31 mouse cellular contexts compared by ENCODE assay signal in genomic region chr5:107854556-107854955, GRCm38 (mm10). TPM values are rescaled to one million over a fixed set of nuclear protein-coding genes. Genes with fewer than 3 reads are reported as not detected.
DNase-seq lines count a peak whose midpoint lies in the region; ATAC-seq and TF ChIP-seq lines count a peak whose summit lies in the region.
"Had no signal": no experiment of that assay in that cellular context is flagged by ENCODE, and none has a peak within 500 bp of the region (broad histone marks: within the 10 kb centered on the region; RNA-seq: fewer than 3 reads in every experiment).

No protein-coding gene starts in this region.

- no peak for TF ChIP-seq CTCF in hindbrain, postnatal 0 days (IDR thresholded peaks at IDR 0.05; ENCODE audit: low read depth)
- no peak for TF ChIP-seq CTCF in lung, adult 2 months (IDR thresholded peaks at IDR 0.05; ENCODE audit: insufficient read depth, low read length)

- H3K27ac ChIP-seq in heart, embryonic 13.5 days (replicated peaks), result peak overlapping the region; percentile 86
- H3K27ac ChIP-seq in hindbrain, postnatal 0 days, result no peak overlapping the region
- no peak overlapping the region for H3K27ac ChIP-seq in hindbrain, embryonic 14.5 days
- H3K27ac ChIP-seq in lung, embryonic 16.5 days (ENCODE audit: low read length), result no peak overlapping the region
- H3K27ac ChIP-seq: embryonic facial prominence, embryonic 12.5 days; hindbrain, embryonic 10.5 days; limb, embryonic 10.5 days; liver, embryonic 15.5 days; midbrain, embryonic 12.5 days; neural tube, embryonic 12.5 days had no signal

- WGBS in heart, embryonic 13.5 days, result 40% methylated on average over 3 of the region's 3 CpGs
- WGBS in hindbrain, postnatal 0 days, result 71% methylated on average over 3 of the region's 3 CpGs
- WGBS in hindbrain, embryonic 14.5 days, result 83% methylated on average over 3 of the region's 3 CpGs
- 60% methylated on average over 3 of the region's 3 CpGs for WGBS in lung, embryonic 16.5 days
- 62% methylated on average over 3 of the region's 3 CpGs for WGBS in lung, adult 2 months

- peak overlapping the region; percentile 70; the same call in 1 of the 2 replicates for H3K9ac ChIP-seq in heart, embryonic 13.5 days
- no peak overlapping the region for H3K9ac ChIP-seq in hindbrain, postnatal 0 days (replicated peaks; ENCODE audit: low read length)
- H3K9ac ChIP-seq in hindbrain, embryonic 14.5 days, result no peak overlapping the region
- H3K9ac ChIP-seq in lung, embryonic 16.5 days (ENCODE audit: low read length), result no peak overlapping the region
- H3K9ac ChIP-seq: embryonic facial prominence, embryonic 12.5 days; limb, embryonic 15.5 days; liver, embryonic 15.5 days; midbrain, embryonic 12.5 days; neural tube, embryonic 12.5 days had no signal

- no peaks in the 10 kb centered on the region for H3K27me3 ChIP-seq in heart, embryonic 13.5 days (replicated peaks)
- no peaks in the 10 kb centered on the region for H3K27me3 ChIP-seq in hindbrain, postnatal 0 days (ENCODE audit: insufficient read depth, low read length)
- no peaks in the 10 kb centered on the region for H3K27me3 ChIP-seq in hindbrain, embryonic 14.5 days (ENCODE audit: control insufficient read depth, insufficient read depth, low read length)
- no peaks in the 10 kb centered on the region for H3K27me3 ChIP-seq in lung, embryonic 16.5 days (ENCODE audit: control insufficient read depth, insufficient read depth, low read depth, low read length)
- H3K27me3 ChIP-seq: embryonic facial prominence, embryonic 12.5 days; limb, embryonic 15.5 days; liver, embryonic 15.5 days; megakaryocyte, embryonic 14.5 days; midbrain, embryonic 12.5 days; neural tube, embryonic 12.5 days; Patski had no signal

- peak overlapping the region; percentile 50; the same call in 1 of the 2 replicates for H3K4me2 ChIP-seq in heart, embryonic 13.5 days
- no peak overlapping the region for H3K4me2 ChIP-seq in hindbrain, postnatal 0 days (ENCODE audit: low read depth, low read length)
- H3K4me2 ChIP-seq in hindbrain, embryonic 14.5 days (replicated peaks), result no peak overlapping the region
- no peak overlapping the region for H3K4me2 ChIP-seq in lung, embryonic 16.5 days (ENCODE audit: low read depth, low read length)
- H3K4me2 ChIP-seq: embryonic facial prominence, embryonic 12.5 days; limb, embryonic 15.5 days; midbrain, embryonic 12.5 days; neural tube, embryonic 12.5 days had no signal

- H3K4me3 ChIP-seq in heart, embryonic 13.5 days, result no peak overlapping the region
- H3K4me3 ChIP-seq in hindbrain, postnatal 0 days (ENCODE audit: low read length), result no peak overlapping the region
- no peak overlapping the region for H3K4me3 ChIP-seq in hindbrain, embryonic 14.5 days (replicated peaks; ENCODE audit: low read length)
- H3K4me3 ChIP-seq in lung, embryonic 16.5 days (ENCODE audit: low read length), result no peak overlapping the region
- H3K4me3 ChIP-seq in lung, adult 2 months (replicated peaks; ENCODE audit: extremely low read depth, low read depth, low read length), result no peak overlapping the region
- H3K4me3 ChIP-seq: embryonic facial prominence, embryonic 12.5 days; hindbrain, embryonic 10.5 days; limb, embryonic 10.5 days; limb, embryonic 15.5 days; liver, embryonic 15.5 days; megakaryocyte, embryonic 14.5 days; midbrain, embryonic 12.5 days; myocyte; neural tube, embryonic 12.5 days had no signal

- H3K36me3 ChIP-seq in heart, embryonic 13.5 days, result peaks cover 7% of the 10 kb centered on the region
- no peaks in the 10 kb centered on the region for H3K36me3 ChIP-seq in hindbrain, postnatal 0 days (ENCODE audit: insufficient read depth, low read length)
- H3K36me3 ChIP-seq in hindbrain, embryonic 14.5 days (replicated peaks; ENCODE audit: control insufficient read depth, insufficient read depth), result no peaks in the 10 kb centered on the region
- peaks cover 3% of the 10 kb centered on the region; the same call in 1 of the 2 replicates for H3K36me3 ChIP-seq in lung, embryonic 16.5 days (ENCODE audit: control insufficient read depth, insufficient read depth, low read length)
- H3K36me3 ChIP-seq: embryonic facial prominence, embryonic 12.5 days; midbrain, embryonic 12.5 days; neural tube, embryonic 12.5 days had no signal

- no peak for ATAC-seq in heart, embryonic 13.5 days (ENCODE audit: extremely low read depth, insufficient number of reproducible peaks, low FRiP score, low TSS enrichment)
- no peak for ATAC-seq in hindbrain, postnatal 0 days
- no peak for ATAC-seq in hindbrain, embryonic 14.5 days (ENCODE audit: low FRiP score)
- peak; percentile 66 for ATAC-seq in lung, embryonic 16.5 days (ENCODE audit: low read depth)
- ATAC-seq: forebrain, embryonic 14.5 days; Patski had no signal

- no peak for TF ChIP-seq POLR2A in lung, adult 2 months (IDR thresholded peaks at IDR 0.05; ENCODE audit: borderline replicate concordance, extremely low read depth, low read depth, low read length)

- peaks cover 46% of the 10 kb centered on the region for H3K4me1 ChIP-seq in heart, embryonic 13.5 days
- H3K4me1 ChIP-seq in hindbrain, postnatal 0 days (ENCODE audit: insufficient read depth, low read length), result 0 out of 2 replicates have a peak, but pooled peaks cover 2% of the 10 kb centered on the region
- peaks cover 10% of the 10 kb centered on the region; the same call in 1 of the 2 replicates for H3K4me1 ChIP-seq in hindbrain, embryonic 14.5 days (replicated peaks; ENCODE audit: control insufficient read depth, insufficient read depth, low read length)
- H3K4me1 ChIP-seq in lung, embryonic 16.5 days (replicated peaks; ENCODE audit: control insufficient read depth, insufficient read depth, low read length), result peaks cover 12% of the 10 kb centered on the region
- H3K4me1 ChIP-seq in lung, adult 2 months (ENCODE audit: control insufficient read depth, insufficient read depth, low read length), result peaks cover 3% of the 10 kb centered on the region
- H3K4me1 ChIP-seq: limb, embryonic 10.5 days; neural tube, embryonic 12.5 days had no signal

- peaks cover 5% of the 10 kb centered on the region; the same call in 1 of the 2 replicates for H3K9me3 ChIP-seq in heart, embryonic 13.5 days
- no peaks in the 10 kb centered on the region for H3K9me3 ChIP-seq in hindbrain, postnatal 0 days (ENCODE audit: low read length)
- no peaks in the 10 kb centered on the region; the same call in 1 of the 2 replicates for H3K9me3 ChIP-seq in hindbrain, embryonic 14.5 days (ENCODE audit: control insufficient read depth, low read length)
- H3K9me3 ChIP-seq in lung, embryonic 16.5 days (ENCODE audit: control insufficient read depth, low read length), result peaks cover 2% of the 10 kb centered on the region; the same call in 1 of the 2 replicates
- H3K9me3 ChIP-seq: embryonic facial prominence, embryonic 12.5 days; limb, embryonic 10.5 days; limb, embryonic 15.5 days; liver, embryonic 15.5 days had no signal

- intact Hi-C loops in heart, postnatal 25 days (cut with DNase I), result no loop called here

- no peak for DNase-seq in heart, postnatal 25 days (ENCODE audit: low spot score)
- peak; percentile 17 for DNase-seq in hindbrain, postnatal 0 days (ENCODE audit: low spot score)
- no peak for DNase-seq in hindbrain, embryonic 14.5 days (ENCODE audit: low spot score)
- DNase-seq in lung, adult 2 months, result no peak
- no peak for DNase-seq in spleen, postnatal 36 days (ENCODE audit: low spot score in 2 of 2)
- DNase-seq: cerebellum, adult 9-11 months; embryo, embryonic 11 days; kidney, adult 11 months; layer of hippocampus, adult 9-11 months; right cerebral cortex, adult 18-20 months; spleen, adult 18-20 months; thymus, postnatal 4 days had no signal

RNA-seq across cellular contexts. Expression of gene Evi5, which starts 20.4 kb away (rescaled TPM):
- polyA plus RNA-seq in heart, embryonic 13.5 days (2015; fragmentation: Nextera tagmentation; extraction: Ambion mirVana), result 45.7 and 49.0 TPM in 2 replicates
- total RNA-seq in heart, postnatal 25 days (2021), result 10 to 100 TPM; 17.9 to 22.1 TPM
- 56.0 and 57.7 TPM in 2 replicates for total RNA-seq in hindbrain, postnatal 0 days (2014; rRNA removed)
- 60.1 and 66.3 TPM in 2 replicates for polyA plus RNA-seq in hindbrain, postnatal 0 days (2015; fragmentation: Nextera tagmentation; extraction: Ambion mirVana)
- polyA plus RNA-seq in hindbrain, embryonic 14.5 days (2014; fragmentation: Nextera tagmentation; extraction: Ambion mirVana), result 49.1 and 53.3 TPM in 2 replicates
- polyA plus RNA-seq in lung, embryonic 16.5 days (2015; fragmentation: Nextera tagmentation; extraction: Ambion mirVana), result 57.5 and 59.3 TPM in 2 replicates
- polyA plus RNA-seq in lung, adult 2 months (2012; rRNA removed), result 16.5 and 18.2 TPM in 2 replicates

RNA-seq across cellular contexts. Expression of gene Ube2d2b, which starts 24.7 kb away (rescaled TPM):
- 0.13 and 0.20 TPM in 2 replicates for polyA plus RNA-seq in heart, embryonic 13.5 days (2015; fragmentation: Nextera tagmentation; extraction: Ambion mirVana)
- not detected for total RNA-seq in heart, postnatal 25 days (2021)
- total RNA-seq in hindbrain, postnatal 0 days (2014; rRNA removed), result not detected in 2 replicates
- polyA plus RNA-seq in hindbrain, postnatal 0 days (2015; fragmentation: Nextera tagmentation; extraction: Ambion mirVana), result 0.14 and 0.18 TPM in 2 replicates
- 0.12 and 0.23 TPM in 2 replicates for polyA plus RNA-seq in hindbrain, embryonic 14.5 days (2014; fragmentation: Nextera tagmentation; extraction: Ambion mirVana)
- polyA plus RNA-seq in lung, embryonic 16.5 days (2015; fragmentation: Nextera tagmentation; extraction: Ambion mirVana), result 0.20 and 0.29 TPM in 2 replicates
- not detected in 2 replicates for polyA plus RNA-seq in lung, adult 2 months (2012; rRNA removed)
- total RNA-seq: adrenal gland, postnatal 10 days; gastrocnemius, postnatal 14 days; left cerebral cortex, postnatal 10 days; MEL; midbrain, postnatal 0 days had no signal
- polyA plus RNA-seq: limb, embryonic 15.5 days; Patski; thymus, postnatal 0 days had no signal

RNA-seq across cellular contexts. Expression of gene Rpl5, which starts 45.7 kb away (rescaled TPM):
- polyA plus RNA-seq in heart, embryonic 13.5 days (2015; fragmentation: Nextera tagmentation; extraction: Ambion mirVana), result 49.9 and 50.8 TPM in 2 replicates
- 10 to 100 TPM; 30.6 to 34.7 TPM for total RNA-seq in heart, postnatal 25 days (2021)
- total RNA-seq in hindbrain, postnatal 0 days (2014; rRNA removed), result 78.0 and 106 TPM in 2 replicates
- 51.7 and 57.8 TPM in 2 replicates for polyA plus RNA-seq in hindbrain, postnatal 0 days (2015; fragmentation: Nextera tagmentation; extraction: Ambion mirVana)
- polyA plus RNA-seq in hindbrain, embryonic 14.5 days (2014; fragmentation: Nextera tagmentation; extraction: Ambion mirVana), result 52.2 and 62.2 TPM in 2 replicates
- 59.0 and 63.5 TPM in 2 replicates for polyA plus RNA-seq in lung, embryonic 16.5 days (2015; fragmentation: Nextera tagmentation; extraction: Ambion mirVana)
- polyA plus RNA-seq in lung, adult 2 months (2012; rRNA removed), result 17.2 and 18.8 TPM in 2 replicates
